In the genomic region with DNA sequence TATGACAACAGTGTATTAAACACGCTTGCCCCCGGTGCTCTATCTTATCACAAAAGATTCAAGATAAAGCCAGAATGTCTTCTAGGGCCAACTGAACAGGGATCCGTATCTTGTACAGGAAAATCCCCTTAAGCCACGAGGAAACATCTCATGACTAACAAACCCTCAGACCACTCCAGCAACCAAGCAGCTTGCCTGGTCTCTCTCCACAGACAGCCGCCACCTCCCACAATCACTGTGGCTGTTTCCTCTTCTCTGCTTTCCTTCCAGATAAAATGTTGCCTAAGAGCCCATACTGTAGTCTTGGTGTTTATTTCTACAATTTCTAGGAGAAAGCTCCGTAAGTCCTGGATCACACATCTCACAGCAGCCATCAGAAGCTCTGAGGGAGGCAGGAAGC, we compare ENCODE assay signal across 23 mouse cellular contexts. TPM values are rescaled to one million over a fixed set of nuclear protein-coding genes. Genes with fewer than 3 reads are reported as not detected.
DNase-seq lines count a peak whose midpoint lies in the region; ATAC-seq and TF ChIP-seq lines count a peak whose summit lies in the region.
"Had no signal": no experiment of that assay in that cellular context is flagged by ENCODE, and none has a peak within 500 bp of the region (broad histone marks: within the 10 kb centered on the region; RNA-seq: fewer than 3 reads in every experiment).

No protein-coding gene starts in this region.

- H3K27me3 ChIP-seq in heart, embryonic 12.5 days (replicated peaks), result no peaks in the 10 kb centered on the region
- no peaks in the 10 kb centered on the region for H3K27me3 ChIP-seq in MEL (ENCODE audit: control insufficient read depth in 1 of 2, insufficient read depth in 2 of 2, low read length in 2 of 2)
- H3K27me3 ChIP-seq: CH12.LX; embryonic facial prominence, embryonic 12.5 days; forebrain, embryonic 13.5 days; forebrain, embryonic 15.5 days had no signal

- H3K27ac ChIP-seq in heart, embryonic 12.5 days (ENCODE audit: poor library complexity, severe bottlenecking), result no peak overlapping the region
- H3K27ac ChIP-seq in MEL (ENCODE audit: control insufficient read depth, low read depth, low read length), result no peak overlapping the region
- H3K27ac ChIP-seq: embryonic facial prominence, embryonic 10.5 days; embryonic facial prominence, embryonic 12.5 days; forebrain, embryonic 13.5 days; forebrain, embryonic 15.5 days had no signal

- TF ChIP-seq POLR2A in MEL (IDR thresholded peaks at IDR 0.05; ENCODE audit: control insufficient read depth in 1 of 2, insufficient read depth in 1 of 2, low read depth in 1 of 2, low read length in 2 of 2, poor library complexity in 1 of 2), result no peak

- TF ChIP-seq RAD21 in MEL (IDR thresholded peaks at IDR 0.05; ENCODE audit: low read depth, low read length), result no peak

- no peaks in the 10 kb centered on the region for H3K9me3 ChIP-seq in heart, embryonic 12.5 days (replicated peaks)
- H3K9me3 ChIP-seq in MEL (replicated peaks; ENCODE audit: insufficient read depth, low read length), result no peaks in the 10 kb centered on the region
- H3K9me3 ChIP-seq: embryonic facial prominence, embryonic 10.5 days; embryonic facial prominence, embryonic 12.5 days; forebrain, embryonic 13.5 days; forebrain, embryonic 15.5 days; G1E had no signal

- WGBS in heart, embryonic 12.5 days, result 19% methylated on average over 6 of the region's 6 CpGs

- no peak for TF ChIP-seq CTCF in MEL (IDR thresholded peaks at IDR 0.05 in 2 of 3, conservative IDR thresholded peaks at IDR 0.05 in 1 of 3; ENCODE audit: control insufficient read depth in 1 of 3, insufficient read depth in 1 of 3, low read depth in 2 of 3, low read length in 3 of 3, poor library complexity in 1 of 3, severe bottlenecking in 1 of 3)

- H3K79me2 ChIP-seq in MEL (ENCODE audit: control insufficient read depth, insufficient read depth, low read length, poor library complexity), result no peaks in the 10 kb centered on the region

- no peak overlapping the region for H3K9ac ChIP-seq in heart, embryonic 12.5 days
- H3K9ac ChIP-seq in MEL (ENCODE audit: control insufficient read depth, low read depth, low read length, poor library complexity, severe bottlenecking), result no peak overlapping the region
- H3K9ac ChIP-seq: embryonic facial prominence, embryonic 12.5 days; forebrain, embryonic 13.5 days; forebrain, embryonic 15.5 days; forebrain, postnatal 0 days had no signal

- H3K36me3 ChIP-seq in heart, embryonic 12.5 days, result no peaks in the 10 kb centered on the region
- peaks cover 0 to 5% of the 10 kb centered on the region in 2 experiments; a peak in 2 of 4 replicates for H3K36me3 ChIP-seq in MEL (ENCODE audit: control insufficient read depth in 1 of 2, insufficient read depth in 2 of 2, low read length in 2 of 2)
- H3K36me3 ChIP-seq: embryonic facial prominence, embryonic 10.5 days; embryonic facial prominence, embryonic 12.5 days; forebrain, embryonic 15.5 days; G1E had no signal

- intact Hi-C loops in heart, postnatal 36 days (cut with DNase I), result no loop called here

- DNase-seq in heart, postnatal 36 days, result no peak
- no peak for DNase-seq in MEL (ENCODE audit: low read depth, low spot score)
- no peak for DNase-seq in cerebellum, adult 11-12 months
- DNase-seq: adrenal gland, adult 2 months; adrenal gland, postnatal 10 days; adrenal gland, postnatal 25 days; B cell, adult 2 months; cerebellum, adult 11 months; cerebellum, adult 2 months; cerebellum, adult 9-10 months; cerebellum, postnatal 10 days; cerebellum, postnatal 25 days; forebrain, postnatal 0 days had no signal

- H3K4me3 ChIP-seq in heart, embryonic 12.5 days, result no peak overlapping the region
- H3K4me3 ChIP-seq in MEL (ENCODE audit: control insufficient read depth in 1 of 2, insufficient read depth in 1 of 2, low read depth in 2 of 2, low read length in 2 of 2), result no peak overlapping the region
- H3K4me3 ChIP-seq: embryonic facial prominence, embryonic 10.5 days; embryonic facial prominence, embryonic 12.5 days; forebrain, embryonic 13.5 days; forebrain, embryonic 15.5 days had no signal

- 0 out of 2 replicates have a peak, but pooled peaks cover 7% of the 10 kb centered on the region for H3K4me1 ChIP-seq in heart, embryonic 12.5 days (replicated peaks)
- H3K4me1 ChIP-seq in MEL (ENCODE audit: control insufficient read depth in 1 of 2, insufficient read depth in 2 of 2, low read length in 2 of 2), result peaks cover 0 to 20% of the 10 kb centered on the region in 2 experiments; a peak in 2 of 4 replicates
- H3K4me1 ChIP-seq: embryonic facial prominence, embryonic 10.5 days; embryonic facial prominence, embryonic 12.5 days; forebrain, embryonic 13.5 days; forebrain, embryonic 15.5 days had no signal

- no peak for TF ChIP-seq EP300 in MEL (IDR thresholded peaks at IDR 0.05; ENCODE audit: low read depth in 1 of 2, low read length in 2 of 2)

- ATAC-seq in heart, embryonic 12.5 days (ENCODE audit: insufficient number of reproducible peaks, low FRiP score), result no peak
- peak; percentile 53 for ATAC-seq in granulocyte monocyte progenitor cell, adult 5-6 weeks (replicated peaks; ENCODE audit: poor library complexity, severe bottlenecking)
- no peak for ATAC-seq in megakaryocyte, adult 5-6 weeks (ENCODE audit: poor library complexity, severe bottlenecking)
- ATAC-seq: CD4-positive, CD25-positive, alpha-beta regulatory T cell, adult 4 months; forebrain, embryonic 13.5 days; forebrain, embryonic 15.5 days; forebrain, postnatal 0 days had no signal

- H3K4me2 ChIP-seq in heart, embryonic 12.5 days, result 0 out of 2 replicates have a peak overlapping the region, but pooled peaks have one; percentile 7
- H3K4me2 ChIP-seq: embryonic facial prominence, embryonic 12.5 days; forebrain, embryonic 13.5 days; forebrain, embryonic 15.5 days had no signal

TF ChIP-seq in MEL, 35 proteins besides CTCF, POLR2A, EP300 and RAD21:
- TF ChIP-seq MXI1 (IDR thresholded peaks at IDR 0.05; ENCODE audit: low read depth, low read length), result no peak
- TF ChIP-seq GATA1 (IDR thresholded peaks at IDR 0.05; ENCODE audit: low read depth, low read length), result 0 out of 2 replicates have a peak, but pooled peaks have one; percentile 39
- TF ChIP-seq BHLHE40 (IDR thresholded peaks at IDR 0.05; ENCODE audit: borderline replicate concordance, low read depth, low read length), result no peak
- no peak for TF ChIP-seq POLR2AphosphoS5 (IDR thresholded peaks at IDR 0.05; ENCODE audit: borderline replicate concordance, low read depth, low read length)
- TF ChIP-seq NRF1 (IDR thresholded peaks at IDR 0.05; ENCODE audit: insufficient read depth, low read depth, low read length, poor library complexity, severe bottlenecking), result no peak
- TF ChIP-seq TAL1 (IDR thresholded peaks at IDR 0.05; ENCODE audit: low read length), result no peak
- TF ChIP-seq ETS1 (IDR thresholded peaks at IDR 0.05; ENCODE audit: low read depth, low read length), result no peak
TF ChIP-seq in MEL: peak in this region for 1.

RNA-seq across cellular contexts. Expression of a gene that starts 32.1 kb away (rescaled TPM):
- polyA plus RNA-seq in heart, embryonic 12.5 days (2016; fragmentation: Nextera tagmentation; extraction: Ambion mirVana), result 47.7 and 49.0 TPM in 2 replicates
- total RNA-seq in heart, postnatal 36 days (2021), result 10 to 100 TPM; 44.7 to 57.0 TPM
- total RNA-seq in MEL (2012; rRNA removed), result 16.0 and 16.5 TPM in 2 replicates
- 10 to 100 TPM in 1 of 2 experiments, not detected in 1; 24.9 TPM for polyA plus RNA-seq in MEL (2012; ENCODE audit: insufficient read depth in 1 of 2, insufficient read length in 2 of 2, low read depth in 1 of 2, low replicate concordance in 2 of 2, missing spikeins in 1 of 2)
- total RNA-seq in granulocyte monocyte progenitor cell, adult 5-6 weeks (2014; fragmentation: Nextera tagmentation), result not detected in 2 replicates
- not detected in 2 replicates for total RNA-seq in granulocyte monocyte progenitor cell, adult 5-6 weeks (2017)
- 0.74 and 0.84 TPM in 2 replicates for total RNA-seq in megakaryocyte, adult 5-6 weeks (2015)
- total RNA-seq in megakaryocyte, adult 5-6 weeks (2017), result 0.77 and 0.84 TPM in 2 replicates

RNA-seq across cellular contexts. Expression of a gene that starts 52.7 kb away (rescaled TPM):
- polyA plus RNA-seq in heart, embryonic 12.5 days (2016; fragmentation: Nextera tagmentation; extraction: Ambion mirVana), result 519 and 526 TPM in 2 replicates
- total RNA-seq in heart, postnatal 36 days (2021), result 100 to 1,000 TPM; 436 to 467 TPM
- 187 and 212 TPM in 2 replicates for total RNA-seq in MEL (2012; rRNA removed)
- 1,000 to 10,000 TPM in 1 of 2 experiments, 100 to 1,000 TPM in 1; 298 to 1,026 TPM for polyA plus RNA-seq in MEL (2012; ENCODE audit: insufficient read depth in 1 of 2, insufficient read length in 2 of 2, low read depth in 1 of 2, low replicate concordance in 2 of 2, missing spikeins in 1 of 2)
- total RNA-seq in granulocyte monocyte progenitor cell, adult 5-6 weeks (2014; fragmentation: Nextera tagmentation), result 228 and 294 TPM in 2 replicates
- total RNA-seq in granulocyte monocyte progenitor cell, adult 5-6 weeks (2017), result 220 and 253 TPM in 2 replicates
- total RNA-seq in megakaryocyte, adult 5-6 weeks (2015), result 153 and 157 TPM in 2 replicates
- 126 and 127 TPM in 2 replicates for total RNA-seq in megakaryocyte, adult 5-6 weeks (2017)
